Mouse (Mus musculus): ENCODE measurements around the gene Vmn2r70.

Vmn2r70 gene

DNA sequence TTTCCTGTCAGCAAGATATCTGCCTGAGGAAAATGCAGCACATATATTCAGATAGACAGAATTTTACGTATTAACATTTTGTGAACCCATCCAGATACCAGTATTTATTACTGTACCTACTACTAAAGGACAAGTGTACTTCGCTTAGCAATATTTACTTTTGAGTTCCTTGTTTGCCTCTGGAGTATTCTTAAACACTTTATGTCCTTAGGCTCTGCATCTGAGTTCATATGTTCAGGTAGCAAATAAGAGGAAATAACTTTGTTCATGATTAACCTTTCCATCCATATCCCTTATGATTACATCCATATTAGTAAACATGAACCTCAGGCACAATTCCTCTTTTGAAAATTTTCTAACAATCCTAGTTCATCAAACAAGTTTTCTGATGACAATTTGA lies at the start of gene Vmn2r70:
Gene Vmn2r70, minus strand, starts transcription at position 101 of the 400 bp plus-strand sequence.
- no peak for DNase-seq (ENCODE audit: low spot score)

DNA sequence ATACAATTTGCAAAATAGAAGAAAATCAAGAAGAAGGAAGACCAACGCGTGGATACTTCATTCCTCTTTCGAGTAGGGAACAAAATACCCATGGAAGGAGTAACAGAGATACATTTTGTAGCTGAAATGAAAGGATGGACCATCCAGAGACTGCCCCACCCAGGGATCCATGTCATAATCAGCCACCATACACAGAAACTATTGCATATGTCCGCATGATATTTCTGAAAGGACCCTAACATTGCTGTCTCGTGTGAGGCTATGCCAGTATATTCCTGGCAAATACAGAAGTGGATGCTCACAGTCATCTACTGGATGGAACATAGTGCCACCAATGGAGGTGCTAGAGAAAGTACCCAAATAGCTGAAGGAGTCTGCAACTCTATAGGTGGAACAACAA lies 6.2 kb downstream of the Vmn2r70 start, which contains the start of gene Vmn2r71:
Gene Vmn2r71, plus strand, starts transcription at position 301 of the 400 bp plus-strand sequence.
- no peak for DNase-seq (ENCODE audit: low spot score)

DNA sequence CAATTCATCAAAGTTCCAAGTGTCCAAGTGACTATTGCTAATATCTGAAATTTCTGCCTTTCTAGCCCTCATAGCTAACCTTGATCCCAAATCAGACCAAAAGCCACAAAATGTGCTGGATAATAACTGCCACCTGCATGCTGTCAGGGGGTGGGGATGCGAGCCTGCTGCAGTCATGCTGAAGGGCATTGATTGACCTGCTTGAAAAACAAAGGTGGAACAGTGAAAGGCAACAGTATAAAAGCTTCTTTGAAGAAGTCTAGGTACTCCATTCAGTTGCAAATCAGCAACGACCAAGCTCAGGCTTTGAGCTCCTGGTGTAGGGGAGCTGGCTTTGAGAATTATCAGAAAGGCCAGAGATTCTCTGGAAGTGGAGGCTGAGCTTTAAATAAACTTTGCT lies 25.9 kb downstream of the Vmn2r70 start:
- DNase-seq (ENCODE audit: low spot score), result no peak

DNA sequence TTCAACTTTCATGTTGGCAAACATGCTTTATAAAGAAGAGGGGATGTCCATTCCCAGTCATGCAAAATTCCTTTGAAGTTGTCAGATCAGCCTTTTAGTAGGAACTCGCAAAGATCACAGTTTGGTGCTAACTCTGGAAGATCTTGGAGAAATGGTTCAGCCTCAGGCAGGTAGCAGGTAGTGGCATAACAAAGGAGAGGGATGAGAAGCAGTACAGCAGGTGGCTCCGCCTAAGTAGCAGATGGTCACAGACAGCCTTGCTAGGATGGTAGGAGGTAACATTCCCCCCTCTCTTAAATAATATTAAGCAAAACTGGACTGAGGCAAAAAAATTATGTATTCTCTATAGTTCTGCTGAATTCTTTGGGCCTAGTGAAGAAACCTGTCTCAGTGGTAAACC lies 26.9 kb downstream of the Vmn2r70 start:
- DNase-seq (ENCODE audit: low spot score), result no peak

Data from ovary, adult 18-20 months (tissue).